Mouse (Mus musculus) WW6 (cell line): ENCODE data around the gene Dhrs11.
"Not testable (repeated sequence)": the region's sequence is repeated elsewhere in the genome, so short reads cannot be mapped to it uniquely, and the experiment has no call there.

Experiments
- DNase-seq: peaks from one replicate; pipeline ENCODE4 v3.0.0-alpha.2; 2013; ENCODE audit warnings: low read depth, low spot score

The Dhrs11 gene

GRCm38 (mm10) chr11:84828516-84829399, at the start of gene Dhrs11:
Gene Dhrs11 (minus strand): TSS chr11:84828994.
- DNase-seq: peak; percentile 75

GRCm38 (mm10) chr11:84876020-84876419, 47.2 kb upstream of the Dhrs11 start:
- not testable (repeated sequence) for DNase-seq

GRCm38 (mm10) chr11:84873042-84873833, 44.4 kb upstream of the Dhrs11 start:
- DNase-seq: no peak

- no peak for DNase-seq
These were observed 42.8 kb upstream of the Dhrs11 start for GRCm38 (mm10) chr11:84871548-84872069.

- no peak for DNase-seq
These were observed 42.3 kb upstream of the Dhrs11 start for GRCm38 (mm10) chr11:84871046-84871445.

GRCm38 (mm10) chr11:84870337-84871043, 41.7 kb upstream of the Dhrs11 start, which contains the start of gene Ggnbp2:
Gene Ggnbp2 (minus strand): TSS chr11:84870817.
- peak; percentile 93 for DNase-seq

- peak; percentile 95 for DNase-seq
These were observed 40.9 kb upstream of the Dhrs11 start for GRCm38 (mm10) chr11:84869537-84870232.

- no peak for DNase-seq
These were observed 40.0 kb upstream of the Dhrs11 start for GRCm38 (mm10) chr11:84868786-84869259.

- DNase-seq: no peak
These were observed 38.8 kb upstream of the Dhrs11 start for GRCm38 (mm10) chr11:84867586-84867985.

GRCm38 (mm10) chr11:84865268-84865667, 36.5 kb upstream of the Dhrs11 start:
- no peak for DNase-seq

- no peak for DNase-seq
These were observed 26.5 kb upstream of the Dhrs11 start for GRCm38 (mm10) chr11:84855285-84855684.

- peak; percentile 45 for DNase-seq
These were observed 18.8 kb upstream of the Dhrs11 start for GRCm38 (mm10) chr11:84847475-84848090.

GRCm38 (mm10) chr11:84846741-84847474, 18.1 kb upstream of the Dhrs11 start:
- DNase-seq: peak; percentile 55

GRCm38 (mm10) chr11:84839330-84839729, 10.5 kb upstream of the Dhrs11 start:
- no peak for DNase-seq

GRCm38 (mm10) chr11:84829495-84829894, 701 bp upstream of the Dhrs11 start:
- DNase-seq: not testable (repeated sequence)

- no peak for DNase-seq
These were observed 792 bp downstream of the Dhrs11 start for GRCm38 (mm10) chr11:84827901-84828503.

GRCm38 (mm10) chr11:84827492-84827891, 1.3 kb downstream of the Dhrs11 start:
- no peak for DNase-seq

GRCm38 (mm10) chr11:84826185-84826584, 2.6 kb downstream of the Dhrs11 start:
- DNase-seq: no peak

GRCm38 (mm10) chr11:84825261-84825807, 3.5 kb downstream of the Dhrs11 start:
- no peak for DNase-seq
